Mouse (Mus musculus): Measurements from ENCODE around the gene Trim16. TPM values are rescaled to one million over a fixed set of nuclear protein-coding genes. Genes with fewer than 3 reads are reported as not detected.

The Trim16 gene
- polyA plus RNA-seq, 1 experiment from 2014 or later = 0.83 TPM

DNA sequence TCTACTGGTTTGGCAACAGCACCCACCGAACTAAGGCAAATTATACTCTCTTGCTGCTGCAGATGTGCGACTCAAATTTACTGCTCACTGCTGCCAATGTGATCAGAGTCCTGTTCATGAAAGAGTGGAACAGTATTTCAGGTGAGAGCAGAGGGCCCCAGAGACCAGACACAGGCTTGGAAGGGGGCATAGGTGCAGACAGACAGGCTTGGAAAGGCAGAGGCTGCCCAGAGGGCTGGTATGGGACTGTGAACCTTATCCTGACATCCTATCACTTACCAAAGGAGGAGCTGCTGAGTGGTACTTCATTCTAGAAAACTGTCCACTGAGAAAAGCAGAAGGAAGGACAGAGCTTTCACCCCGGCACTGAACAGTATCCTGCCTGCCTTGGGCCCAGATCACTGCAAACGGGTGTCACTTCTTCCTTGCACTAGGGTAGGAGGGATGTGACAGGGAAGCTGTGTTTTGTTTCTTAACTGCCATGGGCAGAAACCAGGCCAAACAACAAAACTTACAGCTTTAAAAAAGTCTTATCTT lies 27.7 kb downstream of the Trim16 start:
- H3K9me3 ChIP-seq (replicated peaks; ENCODE audit: control insufficient read depth, low read length) = no peaks in the 10 kb centered on the region
- no peak overlapping the region for H3K4me3 ChIP-seq (ENCODE audit: low read depth, low read length)
- H3K9ac ChIP-seq (ENCODE audit: low read depth, low read length) = no peak overlapping the region
- no peaks in the 10 kb centered on the region for H3K4me1 ChIP-seq (ENCODE audit: control insufficient read depth, low read depth, low read length)
- no peak for ATAC-seq (ENCODE audit: low read depth)
- 39% methylated on average over 4 of the region's 4 CpGs for WGBS (ENCODE audit: insufficient replicate concordance)
- H3K27me3 ChIP-seq (ENCODE audit: control insufficient read depth, insufficient read depth, low read depth, low read length) = no peaks in the 10 kb centered on the region
- no peak overlapping the region for H3K4me2 ChIP-seq (ENCODE audit: low read depth, low read length)
- no peaks in the 10 kb centered on the region for H3K36me3 ChIP-seq (ENCODE audit: control insufficient read depth, insufficient read depth)
- H3K27ac ChIP-seq (ENCODE audit: low read length) = no peak overlapping the region

DNA sequence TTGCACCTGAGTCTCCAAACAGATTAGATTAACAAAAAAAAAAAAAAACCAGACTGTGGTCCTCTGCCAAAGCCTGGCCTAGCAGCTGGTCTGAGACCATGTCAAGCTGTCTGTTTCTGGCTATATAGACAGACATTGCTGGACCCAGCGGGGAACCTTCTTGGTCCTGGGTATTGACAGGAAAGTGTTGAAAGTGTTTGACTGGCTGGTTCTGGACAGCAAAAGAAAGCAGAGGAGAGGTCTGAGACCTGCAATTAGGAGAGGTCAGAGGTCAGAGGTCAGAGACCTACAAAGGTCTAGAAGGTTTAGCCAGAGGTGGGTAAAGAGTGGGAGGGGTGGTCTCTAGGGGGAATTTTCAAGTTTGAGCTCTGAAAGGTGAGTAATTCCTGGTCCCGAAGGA lies 28.3 kb downstream of the Trim16 start:
- no peak overlapping the region for H3K4me3 ChIP-seq (ENCODE audit: low read depth, low read length)
- H3K27me3 ChIP-seq (ENCODE audit: control insufficient read depth, insufficient read depth, low read depth, low read length) = no peaks in the 10 kb centered on the region
- no peak overlapping the region for H3K9ac ChIP-seq (ENCODE audit: low read depth, low read length)
- no peak for ATAC-seq (ENCODE audit: low read depth)
- 64% methylated on average over 2 of the region's 2 CpGs for WGBS (ENCODE audit: insufficient replicate concordance)
- no peak overlapping the region for H3K4me2 ChIP-seq (ENCODE audit: low read depth, low read length)
- H3K4me1 ChIP-seq (ENCODE audit: control insufficient read depth, low read depth, low read length) = peaks cover 5% of the 10 kb centered on the region
- H3K36me3 ChIP-seq (ENCODE audit: control insufficient read depth, insufficient read depth) = no peaks in the 10 kb centered on the region
- H3K9me3 ChIP-seq (replicated peaks; ENCODE audit: control insufficient read depth, low read length) = no peaks in the 10 kb centered on the region
- no peak overlapping the region for H3K27ac ChIP-seq (ENCODE audit: low read length)

DNA sequence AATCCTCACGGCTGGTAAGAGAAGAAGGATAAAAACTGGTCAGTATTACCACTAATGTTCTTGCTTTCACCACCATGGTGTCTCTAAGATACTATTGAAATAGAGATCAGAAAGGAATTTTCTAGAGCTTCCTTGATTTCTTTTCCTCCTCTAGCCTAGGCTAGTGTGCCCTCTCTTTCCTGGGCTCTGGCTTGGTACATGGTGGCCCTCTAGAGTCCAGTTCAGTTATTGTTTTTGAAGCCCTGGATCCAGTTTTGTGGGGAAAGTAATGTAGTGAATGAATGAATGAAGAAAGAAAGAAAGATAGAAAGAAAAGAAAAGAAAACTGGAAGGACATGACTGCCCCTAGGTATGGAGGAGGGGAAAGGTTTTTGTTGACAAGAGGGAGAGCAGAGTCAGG lies 31.2 kb downstream of the Trim16 start:
- H3K27ac ChIP-seq (ENCODE audit: low read length) = no peak overlapping the region
- no peaks in the 10 kb centered on the region for H3K9me3 ChIP-seq (replicated peaks; ENCODE audit: control insufficient read depth, low read length)
- H3K9ac ChIP-seq (ENCODE audit: low read depth, low read length) = no peak overlapping the region
- 33% methylated on average over 1 of the region's 1 CpGs for WGBS (ENCODE audit: insufficient replicate concordance)
- H3K27me3 ChIP-seq (ENCODE audit: control insufficient read depth, insufficient read depth, low read depth, low read length) = no peaks in the 10 kb centered on the region
- H3K36me3 ChIP-seq (ENCODE audit: control insufficient read depth, insufficient read depth) = no peaks in the 10 kb centered on the region
- ATAC-seq (ENCODE audit: low read depth) = no peak
- H3K4me3 ChIP-seq (ENCODE audit: low read depth, low read length) = no peak overlapping the region
- H3K4me2 ChIP-seq (ENCODE audit: low read depth, low read length) = no peak overlapping the region
- H3K4me1 ChIP-seq (ENCODE audit: control insufficient read depth, low read depth, low read length) = peaks cover 13% of the 10 kb centered on the region

DNA sequence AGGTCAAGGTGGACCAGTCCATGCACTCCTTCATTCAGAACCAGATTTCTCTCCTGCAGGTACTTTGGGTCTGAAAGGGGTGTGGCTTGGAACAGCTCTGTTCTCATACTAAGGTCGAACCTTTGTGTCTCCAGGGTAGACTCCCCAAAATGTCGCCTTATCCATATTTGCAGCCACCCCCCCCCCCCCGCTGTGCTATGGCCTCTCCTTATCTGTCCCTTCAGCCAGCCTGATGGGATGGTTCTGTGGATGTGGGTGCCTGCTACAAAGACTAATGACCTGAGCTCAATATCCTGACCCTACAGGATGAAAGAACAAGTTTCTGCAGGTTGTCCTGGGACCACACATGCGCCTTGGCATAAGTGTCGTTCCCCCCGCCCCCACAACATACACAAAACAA lies 33.3 kb downstream of the Trim16 start:
- H3K4me1 ChIP-seq (ENCODE audit: control insufficient read depth, low read depth, low read length) = peaks cover 13% of the 10 kb centered on the region
- WGBS (ENCODE audit: insufficient replicate concordance) = 45% methylated on average over 6 of the region's 6 CpGs
- H3K9me3 ChIP-seq (replicated peaks; ENCODE audit: control insufficient read depth, low read length) = no peaks in the 10 kb centered on the region
- H3K27ac ChIP-seq (ENCODE audit: low read length) = no peak overlapping the region
- H3K36me3 ChIP-seq (ENCODE audit: control insufficient read depth, insufficient read depth) = no peaks in the 10 kb centered on the region
- H3K4me2 ChIP-seq (ENCODE audit: low read depth, low read length) = peak overlapping the region; percentile 21
- no peaks in the 10 kb centered on the region for H3K27me3 ChIP-seq (ENCODE audit: control insufficient read depth, insufficient read depth, low read depth, low read length)
- ATAC-seq (ENCODE audit: low read depth) = peak; percentile 90
- no peak overlapping the region for H3K9ac ChIP-seq (ENCODE audit: low read depth, low read length)
- H3K4me3 ChIP-seq (ENCODE audit: low read depth, low read length) = no peak overlapping the region

DNA sequence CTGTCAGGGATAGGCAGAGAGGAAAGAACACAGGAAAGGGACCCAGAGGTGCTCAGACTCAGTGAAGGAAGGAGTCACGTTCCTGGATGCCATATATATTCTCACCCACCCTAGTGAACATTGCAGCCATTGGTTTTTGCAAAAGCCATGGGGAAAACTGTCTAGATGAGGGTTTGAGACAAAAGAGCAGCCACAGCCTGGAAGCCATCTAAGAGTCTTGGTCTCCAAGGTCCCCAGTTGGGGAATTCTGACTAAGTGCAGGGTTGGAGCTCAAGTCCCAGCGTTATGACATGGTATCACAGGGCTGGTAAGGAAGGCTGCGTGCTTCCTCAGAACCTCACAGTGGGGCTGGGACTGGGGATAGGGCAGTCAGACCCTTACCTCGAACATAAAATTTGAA lies 45.5 kb downstream of the Trim16 start:
- WGBS (ENCODE audit: insufficient replicate concordance) = 49% methylated on average over 4 of the region's 4 CpGs
- no peaks in the 10 kb centered on the region for H3K27me3 ChIP-seq (ENCODE audit: control insufficient read depth, insufficient read depth, low read depth, low read length)

DNA sequence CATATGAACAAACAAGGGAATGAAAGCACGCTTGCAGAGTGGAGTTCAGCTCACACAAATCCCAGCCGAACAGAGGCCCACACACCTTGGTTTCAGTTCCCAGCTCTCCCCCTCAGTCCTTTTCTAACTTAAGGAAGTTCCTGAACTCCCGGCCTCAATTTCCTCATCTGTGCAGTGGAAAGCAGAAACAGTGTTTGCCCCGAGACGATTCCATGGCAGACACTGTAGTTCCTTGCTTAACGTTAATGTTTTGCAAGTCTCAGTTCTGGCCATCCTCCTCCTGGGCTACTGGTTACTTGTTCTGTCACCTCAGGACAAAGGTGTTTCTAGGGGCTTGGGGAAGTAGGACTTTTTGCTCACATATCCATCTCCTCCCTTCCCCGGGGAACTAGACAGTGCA lies 46.7 kb downstream of the Trim16 start:
- Histone ChIP-seq H3K4me2 (ENCODE audit: low read depth, low read length) (no peak overlapping the region), H3K9ac (ENCODE audit: low read depth, low read length) (no peak overlapping the region), H3K36me3 (ENCODE audit: control insufficient read depth, insufficient read depth) (no peaks in the 10 kb centered on the region), H3K4me1 (ENCODE audit: control insufficient read depth, low read depth, low read length) (peaks cover 3% of the 10 kb centered on the region; the same call in 1 of the 2 replicates), H3K9me3 (replicated peaks; ENCODE audit: control insufficient read depth, low read length) (no peaks in the 10 kb centered on the region), H3K4me3 (ENCODE audit: low read depth, low read length) (no peak overlapping the region), H3K27ac (ENCODE audit: low read length) (no peak overlapping the region), H3K27me3 (ENCODE audit: control insufficient read depth, insufficient read depth, low read depth, low read length) (no peaks in the 10 kb centered on the region)
- 56% methylated on average over 7 of the region's 7 CpGs for WGBS (ENCODE audit: insufficient replicate concordance)
- ATAC-seq (ENCODE audit: low read depth) = no peak

More for the DNA sequence above, 45.5 kb downstream of the Trim16 start:
- Histone ChIP-seq H3K9me3 (replicated peaks; ENCODE audit: control insufficient read depth, low read length) (no peaks in the 10 kb centered on the region), H3K4me3 (ENCODE audit: low read depth, low read length) (no peak overlapping the region), H3K4me2 (ENCODE audit: low read depth, low read length) (no peak overlapping the region), H3K4me1 (ENCODE audit: control insufficient read depth, low read depth, low read length) (peaks cover 3% of the 10 kb centered on the region; the same call in 1 of the 2 replicates), H3K9ac (ENCODE audit: low read depth, low read length) (no peak overlapping the region), H3K36me3 (ENCODE audit: control insufficient read depth, insufficient read depth) (no peaks in the 10 kb centered on the region), H3K27ac (ENCODE audit: low read length) (no peak overlapping the region)
- ATAC-seq (ENCODE audit: low read depth) = no peak

DNA sequence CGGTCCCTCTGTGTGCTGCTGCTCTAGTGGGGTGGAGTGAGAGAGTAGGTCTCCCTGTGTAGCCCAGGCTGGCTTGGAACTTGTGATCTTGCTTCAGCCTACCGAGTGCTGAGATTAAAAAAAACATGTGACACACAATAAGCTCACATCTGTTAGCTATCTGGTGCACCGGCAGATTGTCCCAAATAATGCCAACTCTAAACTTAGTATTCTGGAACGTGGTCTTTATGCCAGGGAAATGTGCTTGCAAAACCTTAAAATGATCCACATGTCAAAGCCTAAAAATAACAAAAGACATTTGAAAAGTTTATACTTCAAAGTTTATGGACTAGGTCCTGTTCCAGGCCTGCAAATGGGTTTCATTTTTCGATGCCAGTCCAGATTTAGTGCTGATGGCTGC lies 49.2 kb downstream of the Trim16 start:
- Histone ChIP-seq H3K27ac (ENCODE audit: low read length) (no peak overlapping the region), H3K4me1 (ENCODE audit: control insufficient read depth, low read depth, low read length) (peaks cover 3% of the 10 kb centered on the region; the same call in 1 of the 2 replicates), H3K27me3 (ENCODE audit: control insufficient read depth, insufficient read depth, low read depth, low read length) (no peaks in the 10 kb centered on the region), H3K36me3 (ENCODE audit: control insufficient read depth, insufficient read depth) (no peaks in the 10 kb centered on the region), H3K4me3 (ENCODE audit: low read depth, low read length) (no peak overlapping the region), H3K4me2 (ENCODE audit: low read depth, low read length) (no peak overlapping the region), H3K9ac (ENCODE audit: low read depth, low read length) (no peak overlapping the region), H3K9me3 (replicated peaks; ENCODE audit: control insufficient read depth, low read length) (no peaks in the 10 kb centered on the region)
- ATAC-seq (ENCODE audit: low read depth) = no peak
- 69% methylated on average over 5 of the region's 5 CpGs for WGBS (ENCODE audit: insufficient replicate concordance)

DNA sequence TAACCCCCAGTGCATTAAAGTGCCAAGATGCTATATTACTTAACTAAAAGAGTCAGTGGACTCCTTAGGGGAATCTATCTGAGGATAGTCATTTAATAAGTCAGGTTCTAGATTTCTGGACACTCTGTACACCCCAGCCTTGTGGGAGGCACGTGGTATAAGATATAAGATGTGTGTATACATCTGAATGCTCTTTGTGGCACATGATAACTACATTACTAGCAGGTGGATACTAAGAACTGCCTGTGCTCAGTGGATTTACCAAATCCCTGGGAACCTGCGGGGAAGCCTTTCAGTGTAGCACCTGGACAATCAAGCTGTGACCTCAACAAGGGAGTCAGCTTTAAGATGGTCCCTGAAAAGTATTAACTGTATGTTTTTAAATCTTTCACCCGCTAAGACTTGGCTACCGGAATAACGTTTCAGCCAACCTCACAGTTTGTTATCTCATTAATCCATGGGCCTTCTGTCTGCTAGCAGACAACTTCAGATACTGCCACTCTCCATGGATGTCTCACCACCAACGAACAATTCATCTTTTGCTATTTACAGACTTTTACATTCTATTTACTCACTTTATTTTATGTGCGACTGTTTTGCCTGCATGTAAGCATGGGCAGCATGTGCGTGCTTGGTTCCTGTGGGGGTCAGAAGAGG lies 49.8 kb downstream of the Trim16 start:
- Histone ChIP-seq H3K9me3 (replicated peaks; ENCODE audit: control insufficient read depth, low read length) (no peaks in the 10 kb centered on the region), H3K4me1 (ENCODE audit: control insufficient read depth, low read depth, low read length) (peaks cover 3% of the 10 kb centered on the region; the same call in 1 of the 2 replicates), H3K36me3 (ENCODE audit: control insufficient read depth, insufficient read depth) (no peaks in the 10 kb centered on the region), H3K4me2 (ENCODE audit: low read depth, low read length) (no peak overlapping the region), H3K27ac (ENCODE audit: low read length) (no peak overlapping the region), H3K4me3 (ENCODE audit: low read depth, low read length) (no peak overlapping the region), H3K9ac (ENCODE audit: low read depth, low read length) (no peak overlapping the region), H3K27me3 (ENCODE audit: control insufficient read depth, insufficient read depth, low read depth, low read length) (no peaks in the 10 kb centered on the region)
- 0 out of 2 replicates have a peak, but pooled peaks have one; percentile 37 for ATAC-seq (ENCODE audit: low read depth)
- 38% methylated on average over 8 of the region's 8 CpGs for WGBS (ENCODE audit: insufficient replicate concordance)

DNA sequence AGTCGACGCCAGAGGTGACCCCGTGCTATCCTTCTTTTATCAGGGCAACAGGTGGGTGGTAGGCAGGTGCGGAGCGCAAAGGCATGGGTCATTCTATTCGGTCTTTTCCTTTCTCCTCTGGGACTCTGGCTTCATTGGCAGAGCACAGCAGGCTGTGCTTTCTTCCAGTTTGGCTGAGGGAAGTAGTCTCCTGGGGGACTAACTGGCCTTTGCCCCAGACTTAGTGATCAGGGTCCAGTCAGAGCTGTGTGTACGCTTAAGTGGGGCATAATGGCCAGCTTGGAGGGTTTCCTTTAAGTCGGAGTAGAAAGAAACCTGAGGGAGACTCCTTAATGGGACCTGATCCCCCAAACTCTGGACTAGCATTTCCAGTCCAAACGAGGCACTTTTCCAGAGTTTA lies 53.4 kb downstream of the Trim16 start:
- no peaks in the 10 kb centered on the region for H3K27me3 ChIP-seq (ENCODE audit: control insufficient read depth, insufficient read depth, low read depth, low read length)
- H3K4me1 ChIP-seq (ENCODE audit: control insufficient read depth, low read depth, low read length) = peaks cover 3% of the 10 kb centered on the region; the same call in 1 of the 2 replicates
- 63% methylated on average over 9 of the region's 9 CpGs for WGBS (ENCODE audit: insufficient replicate concordance)
- H3K9me3 ChIP-seq (replicated peaks; ENCODE audit: control insufficient read depth, low read length) = no peaks in the 10 kb centered on the region
- no peaks in the 10 kb centered on the region for H3K36me3 ChIP-seq (ENCODE audit: control insufficient read depth, insufficient read depth)
- no peak overlapping the region for H3K27ac ChIP-seq (ENCODE audit: low read length)
- no peak overlapping the region for H3K4me3 ChIP-seq (ENCODE audit: low read depth, low read length)
- ATAC-seq (ENCODE audit: low read depth) = no peak
- no peak overlapping the region for H3K4me2 ChIP-seq (ENCODE audit: low read depth, low read length)
- no peak overlapping the region for H3K9ac ChIP-seq (ENCODE audit: low read depth, low read length)

Data from liver, embryonic 16.5 days (tissue).